Mouse (Mus musculus): ENCODE data around the gene Strap. TPM values are rescaled to one million over a fixed set of nuclear protein-coding genes. Genes with fewer than 3 reads are reported as not detected.
"Not testable (repeated sequence)": the region's sequence is repeated elsewhere in the genome, so short reads cannot be mapped to it uniquely, and the experiment has no call there.

Gene Strap
- total RNA-seq, 2 experiments from 2014 or later, result 110 to 112 TPM

- DNase-seq (ENCODE audit: low spot score in 2 of 2), result no peak
- no peak for TF ChIP-seq CTCF (conservative IDR thresholded peaks at IDR 0.05)
- Histone ChIP-seq H3K4me3 (no peak overlapping the region), H3K27ac (no peak overlapping the region)
Measured at GRCm38 (mm10) chr6:137704300-137704939, 30.5 kb upstream of the Strap start.

GRCm38 (mm10) chr6:137706209-137706608 lies 28.7 kb upstream of the Strap start:
- DNase-seq (ENCODE audit: low spot score in 2 of 2), result no peak
- Histone ChIP-seq H3K27ac (no peak overlapping the region), H3K4me3 (no peak overlapping the region)
- TF ChIP-seq CTCF (conservative IDR thresholded peaks at IDR 0.05), result no peak

- H3K4me3 ChIP-seq; DNase-seq (ENCODE audit: low spot score in 2 of 2): not testable (repeated sequence)
Measured at GRCm38 (mm10) chr6:137708726-137709405, 26.0 kb upstream of the Strap start.

GRCm38 (mm10) chr6:137710179-137711037 lies 24.5 kb upstream of the Strap start:
- no peak overlapping the region for H3K27ac ChIP-seq
- no peak for TF ChIP-seq CTCF (conservative IDR thresholded peaks at IDR 0.05)
- no peak for DNase-seq (ENCODE audit: low spot score in 2 of 2)
- H3K4me3 ChIP-seq, result no peak overlapping the region

More at GRCm38 (mm10) chr6:137708726-137709405, 26.0 kb upstream of the Strap start:
- not testable (repeated sequence) for H3K27ac ChIP-seq

GRCm38 (mm10) chr6:137712654-137713309 lies 22.1 kb upstream of the Strap start:
- H3K27ac ChIP-seq, result peak overlapping the region; percentile 81
- no peak for TF ChIP-seq CTCF (conservative IDR thresholded peaks at IDR 0.05)

GRCm38 (mm10) chr6:137713310-137713664 lies 21.6 kb upstream of the Strap start:
- peak overlapping the region; percentile 81 for H3K27ac ChIP-seq
- no peak for DNase-seq (ENCODE audit: low spot score in 2 of 2)
- TF ChIP-seq CTCF (conservative IDR thresholded peaks at IDR 0.05), result no peak
- H3K4me3 ChIP-seq, result no peak overlapping the region

More at GRCm38 (mm10) chr6:137712654-137713309, 22.1 kb upstream of the Strap start:
- H3K4me3 ChIP-seq, result no peak overlapping the region
- DNase-seq (ENCODE audit: low spot score in 2 of 2), result no peak

- DNase-seq (ENCODE audit: low spot score in 2 of 2), result no peak
- Histone ChIP-seq H3K27ac (no peak overlapping the region), H3K4me3 (no peak overlapping the region)
- TF ChIP-seq CTCF (conservative IDR thresholded peaks at IDR 0.05), result no peak
Measured at GRCm38 (mm10) chr6:137716802-137717201, 18.1 kb upstream of the Strap start.

GRCm38 (mm10) chr6:137722220-137722931 lies 12.5 kb upstream of the Strap start:
- TF ChIP-seq CTCF (conservative IDR thresholded peaks at IDR 0.05), result no peak

GRCm38 (mm10) chr6:137723898-137724297 lies 11.0 kb upstream of the Strap start:
- TF ChIP-seq CTCF (conservative IDR thresholded peaks at IDR 0.05), result peak; percentile 93
- H3K27ac ChIP-seq, result no peak overlapping the region
- peak; percentile 67 for DNase-seq (ENCODE audit: low spot score in 2 of 2)
- H3K4me3 ChIP-seq, result no peak overlapping the region

More at GRCm38 (mm10) chr6:137722220-137722931, 12.5 kb upstream of the Strap start:
- no peak overlapping the region for H3K4me3 ChIP-seq
- DNase-seq (ENCODE audit: low spot score in 2 of 2), result no peak
- no peak overlapping the region for H3K27ac ChIP-seq

GRCm38 (mm10) chr6:137734460-137734845 lies 425 bp upstream of the Strap start:
- DNase-seq (ENCODE audit: low spot score in 2 of 2), result no peak
- TF ChIP-seq CTCF (conservative IDR thresholded peaks at IDR 0.05), result no peak
- H3K27ac ChIP-seq, result peak overlapping the region; percentile 92
- H3K4me3 ChIP-seq, result peak overlapping the region; percentile 97

- Histone ChIP-seq H3K4me3 (peak overlapping the region; percentile 97), H3K27ac (peak overlapping the region; percentile 92)
- no peak for DNase-seq (ENCODE audit: low spot score in 2 of 2)
- no peak for TF ChIP-seq CTCF (conservative IDR thresholded peaks at IDR 0.05)
Measured at GRCm38 (mm10) chr6:137735671-137736238, 877 bp downstream of the Strap start.

GRCm38 (mm10) chr6:137740972-137741371 lies 6.1 kb downstream of the Strap start:
- H3K27ac ChIP-seq, result no peak overlapping the region
- DNase-seq (ENCODE audit: low spot score in 2 of 2), result no peak
- H3K4me3 ChIP-seq, result no peak overlapping the region
- TF ChIP-seq CTCF (conservative IDR thresholded peaks at IDR 0.05), result no peak

Data from layer of hippocampus, adult 2 months (tissue).